Mouse (Mus musculus): ENCODE measurements around the gene Ctr9. TPM values are rescaled to one million over a fixed set of nuclear protein-coding genes. Genes with fewer than 3 reads are reported as not detected.

Ctr9 gene
- total and polyA plus RNA-seq, 3 experiments, result 15.1 to 68.7 (median 59.5) TPM

- peaks cover 54% of the 10 kb centered on the region for H3K36me3 ChIP-seq (replicated peaks)
- DNase-seq (ENCODE audit: low spot score) (no peak), ATAC-seq (ENCODE audit: extremely low read depth, insufficient number of reproducible peaks, low FRiP score, poor library complexity, severe bottlenecking) (no peak)
- TF ChIP-seq GATA2 (IDR thresholded peaks at IDR 0.05; ENCODE audit: borderline replicate concordance, low read depth, low read length), result no peak
- TF ChIP-seq CTCF (IDR thresholded peaks at IDR 0.05; ENCODE audit: low read depth, low read length), result no peak
- TF ChIP-seq GATA1 (IDR thresholded peaks at IDR 0.05; ENCODE audit: borderline replicate concordance, low read length), result no peak
- no peak overlapping the region for H3K4me3 ChIP-seq (ENCODE audit: low read depth, low read length)
- no peaks in the 10 kb centered on the region for H3K27me3 ChIP-seq (ENCODE audit: insufficient read depth, low read length)
- H3K9me3 ChIP-seq (replicated peaks), result no peaks in the 10 kb centered on the region
- no peaks in the 10 kb centered on the region for H3K4me1 ChIP-seq (ENCODE audit: insufficient read depth, low read depth, low read length)
These were observed 27.4 kb downstream of the Ctr9 start for GRCm38 (mm10) chr7:111055984-111056657.

GRCm38 (mm10) chr7:111059527-111059926 lies 30.8 kb downstream of the Ctr9 start:
- peaks cover 20% of the 10 kb centered on the region for H3K36me3 ChIP-seq (replicated peaks)
- no peaks in the 10 kb centered on the region for H3K27me3 ChIP-seq (ENCODE audit: insufficient read depth, low read length)
- DNase-seq (ENCODE audit: low spot score), result no peak
- ATAC-seq (ENCODE audit: extremely low read depth, insufficient number of reproducible peaks, low FRiP score, poor library complexity, severe bottlenecking), result no peak
- TF ChIP-seq GATA1 (IDR thresholded peaks at IDR 0.05; ENCODE audit: borderline replicate concordance, low read length) (no peak), TAL1 (conservative IDR thresholded peaks at IDR 0.05; ENCODE audit: low read depth, low read length) (no peak), GATA2 (IDR thresholded peaks at IDR 0.05; ENCODE audit: borderline replicate concordance, low read depth, low read length) (no peak), POLR2AphosphoS5 (IDR thresholded peaks at IDR 0.05; ENCODE audit: insufficient replicate concordance, low read depth, low read length) (no peak), CTCF (IDR thresholded peaks at IDR 0.05; ENCODE audit: low read depth, low read length) (no peak)
- H3K4me3 ChIP-seq (ENCODE audit: low read depth, low read length), result no peak overlapping the region
- H3K4me1 ChIP-seq (ENCODE audit: insufficient read depth, low read depth, low read length), result no peaks in the 10 kb centered on the region
- no peaks in the 10 kb centered on the region for H3K9me3 ChIP-seq (replicated peaks)

DNA sequence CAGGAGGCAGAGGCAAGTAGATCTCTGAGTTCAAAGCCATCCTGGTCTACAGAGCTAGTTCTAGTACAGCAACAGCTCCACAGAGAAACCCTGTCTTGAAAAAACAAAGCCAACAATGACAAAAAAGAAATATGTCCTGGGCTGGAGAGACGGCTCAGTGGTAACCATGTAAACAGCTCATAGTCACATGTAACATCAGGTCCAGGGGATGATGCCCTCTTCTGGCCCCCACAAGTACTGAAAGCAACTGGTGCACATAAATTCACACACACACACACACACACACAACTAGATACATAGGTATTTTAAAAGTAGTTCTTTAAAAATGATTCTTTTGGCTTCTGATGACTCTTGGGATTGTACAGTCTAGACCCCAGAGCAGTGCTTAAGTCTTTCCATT lies 34.2 kb downstream of the Ctr9 start:
- Histone ChIP-seq H3K9me3 (replicated peaks) (peaks cover 4% of the 10 kb centered on the region; the same call in 1 of the 2 replicates), H3K36me3 (replicated peaks) (peaks cover 5% of the 10 kb centered on the region), H3K4me3 (ENCODE audit: low read depth, low read length) (no peak overlapping the region), H3K4me1 (ENCODE audit: insufficient read depth, low read depth, low read length) (no peaks in the 10 kb centered on the region), H3K27me3 (ENCODE audit: insufficient read depth, low read length) (no peaks in the 10 kb centered on the region)
- TF ChIP-seq TAL1 (conservative IDR thresholded peaks at IDR 0.05; ENCODE audit: low read depth, low read length) (no peak), POLR2AphosphoS5 (IDR thresholded peaks at IDR 0.05; ENCODE audit: insufficient replicate concordance, low read depth, low read length) (no peak), GATA1 (IDR thresholded peaks at IDR 0.05; ENCODE audit: borderline replicate concordance, low read length) (no peak), GATA2 (IDR thresholded peaks at IDR 0.05; ENCODE audit: borderline replicate concordance, low read depth, low read length) (no peak)
- no peak for DNase-seq (ENCODE audit: low spot score)
- ATAC-seq (ENCODE audit: extremely low read depth, insufficient number of reproducible peaks, low FRiP score, poor library complexity, severe bottlenecking), result no peak

- H3K4me3 ChIP-seq (ENCODE audit: low read depth, low read length), result no peak overlapping the region
- no peak for ATAC-seq (ENCODE audit: extremely low read depth, insufficient number of reproducible peaks, low FRiP score, poor library complexity, severe bottlenecking)
- H3K36me3 ChIP-seq (replicated peaks), result peaks cover 52% of the 10 kb centered on the region
- H3K4me1 ChIP-seq (ENCODE audit: insufficient read depth, low read depth, low read length), result peaks cover 3% of the 10 kb centered on the region; the same call in 1 of the 2 replicates
- no peaks in the 10 kb centered on the region for H3K27me3 ChIP-seq (ENCODE audit: insufficient read depth, low read length)
- H3K9me3 ChIP-seq (replicated peaks), result peaks cover 8% of the 10 kb centered on the region; the same call in 1 of the 2 replicates
- TF ChIP-seq POLR2AphosphoS5 (IDR thresholded peaks at IDR 0.05; ENCODE audit: insufficient replicate concordance, low read depth, low read length) (no peak), GATA2 (IDR thresholded peaks at IDR 0.05; ENCODE audit: borderline replicate concordance, low read depth, low read length) (no peak), CTCF (IDR thresholded peaks at IDR 0.05; ENCODE audit: low read depth, low read length) (no peak), GATA1 (IDR thresholded peaks at IDR 0.05; ENCODE audit: borderline replicate concordance, low read length) (no peak), TAL1 (conservative IDR thresholded peaks at IDR 0.05; ENCODE audit: low read depth, low read length) (no peak)
- DNase-seq (ENCODE audit: low spot score), result no peak
These were observed 39.4 kb downstream of the Ctr9 start for GRCm38 (mm10) chr7:111068181-111068580.

DNA sequence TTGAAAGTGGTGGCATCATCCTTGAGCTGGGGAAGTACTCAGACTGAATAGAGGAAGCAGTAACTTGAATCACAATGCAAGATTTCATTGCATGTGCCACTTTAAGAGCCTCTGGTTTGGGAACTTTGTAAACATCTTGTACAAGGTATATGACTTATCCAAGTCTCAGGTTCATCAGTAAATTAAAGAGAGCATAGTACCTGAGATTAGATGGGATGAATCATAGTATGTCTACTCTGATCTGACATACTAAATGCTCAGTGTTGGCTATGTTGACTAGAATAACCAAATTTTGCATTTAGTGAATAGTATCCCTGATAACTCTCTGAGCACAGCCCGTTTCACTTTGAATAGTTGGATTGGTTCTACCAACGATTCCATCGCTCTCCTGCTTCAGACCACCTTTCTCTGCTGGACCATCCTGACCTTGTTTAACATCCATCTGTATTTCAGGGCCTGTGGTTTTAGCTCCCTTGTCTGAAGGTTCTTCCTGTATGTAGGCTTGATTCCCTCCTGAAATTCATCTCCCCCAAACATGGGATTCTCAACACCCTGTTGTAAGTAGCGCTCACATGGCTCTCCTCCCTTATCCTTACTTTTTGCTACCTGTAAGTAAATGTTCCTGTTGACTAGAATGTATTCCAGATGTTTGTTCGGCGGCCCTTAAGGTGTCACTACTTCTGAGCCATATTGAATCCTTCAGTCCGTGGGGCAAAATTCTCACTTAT lies 40.9 kb downstream of the Ctr9 start:
- DNase-seq (ENCODE audit: low spot score) (no peak), ATAC-seq (ENCODE audit: extremely low read depth, insufficient number of reproducible peaks, low FRiP score, poor library complexity, severe bottlenecking) (no peak; the same call in 1 of the 2 replicates)
- Histone ChIP-seq H3K9me3 (replicated peaks) (peaks cover 8% of the 10 kb centered on the region; the same call in 1 of the 2 replicates), H3K36me3 (replicated peaks) (peaks cover 66% of the 10 kb centered on the region), H3K4me3 (ENCODE audit: low read depth, low read length) (no peak overlapping the region), H3K4me1 (ENCODE audit: insufficient read depth, low read depth, low read length) (peaks cover 8% of the 10 kb centered on the region; the same call in 1 of the 2 replicates), H3K27me3 (ENCODE audit: insufficient read depth, low read length) (no peaks in the 10 kb centered on the region)
- no peak for TF ChIP-seq TAL1 (conservative IDR thresholded peaks at IDR 0.05; ENCODE audit: low read depth, low read length)
- peak; percentile 90; the same call in 1 of the 2 replicates for TF ChIP-seq POLR2AphosphoS5 (IDR thresholded peaks at IDR 0.05; ENCODE audit: insufficient replicate concordance, low read depth, low read length)

- Histone ChIP-seq H3K4me1 (ENCODE audit: insufficient read depth, low read depth, low read length) (peaks cover 12% of the 10 kb centered on the region; the same call in 1 of the 2 replicates), H3K27me3 (ENCODE audit: insufficient read depth, low read length) (no peaks in the 10 kb centered on the region), H3K36me3 (replicated peaks) (peaks cover 71% of the 10 kb centered on the region), H3K4me3 (ENCODE audit: low read depth, low read length) (no peak overlapping the region), H3K9me3 (replicated peaks) (peaks cover 8% of the 10 kb centered on the region; the same call in 1 of the 2 replicates)
- TF ChIP-seq CTCF (IDR thresholded peaks at IDR 0.05; ENCODE audit: low read depth, low read length), result no peak
- no peak for TF ChIP-seq GATA2 (IDR thresholded peaks at IDR 0.05; ENCODE audit: borderline replicate concordance, low read depth, low read length)
- no peak for TF ChIP-seq POLR2AphosphoS5 (IDR thresholded peaks at IDR 0.05; ENCODE audit: insufficient replicate concordance, low read depth, low read length)
- TF ChIP-seq TAL1 (conservative IDR thresholded peaks at IDR 0.05; ENCODE audit: low read depth, low read length), result no peak
- no peak for DNase-seq (ENCODE audit: low spot score)
- ATAC-seq (ENCODE audit: extremely low read depth, insufficient number of reproducible peaks, low FRiP score, poor library complexity, severe bottlenecking), result no peak
These were observed 41.4 kb downstream of the Ctr9 start for GRCm38 (mm10) chr7:111070167-111070496.
